Mouse (Mus musculus): ENCODE data around the gene Cars2. TPM values are rescaled to one million over a fixed set of nuclear protein-coding genes. Genes with fewer than 3 reads are reported as not detected.
A peak's percentile ranks its signal among the peaks of the same experiment; 100 is the strongest.

Gene Cars2
- total and polyA plus RNA-seq, 3 experiments, result 45.6 to 67.1 (median 46.4) TPM

DNA sequence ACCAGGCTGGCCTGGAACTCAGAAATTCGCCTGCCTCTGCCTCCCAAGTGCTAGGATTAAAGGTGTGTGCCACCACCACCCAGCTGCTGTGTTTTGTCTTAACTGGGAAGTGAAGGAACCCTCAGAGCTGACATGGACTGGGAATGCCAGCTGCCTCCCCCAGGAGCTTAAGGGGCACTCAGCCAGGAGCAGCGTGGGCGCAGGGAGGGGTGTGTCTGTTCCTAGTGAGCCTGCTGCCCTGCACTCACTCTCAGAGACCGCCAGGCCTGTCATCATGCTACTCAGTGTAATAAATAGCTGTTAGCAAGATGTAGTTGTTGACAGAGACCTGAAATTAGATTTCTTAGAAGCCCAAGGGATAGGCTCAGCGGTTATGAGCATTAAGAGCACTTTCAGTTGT is 39.6 kb downstream of the Cars2 start:
- DNase-seq (ENCODE audit: extremely low read depth), result no peak
- dilution Hi-C loops (cut with MboI; ENCODE audit: extremely low pct_ligation_motif_present, extremely low pct_unique_long_range_greater_than_20kb, low sequenced_read_pairs), result no loop called here
- peaks cover 0 to 8% of the 10 kb centered on the region in 2 experiments; a peak in 1 of 4 replicates for H3K4me1 ChIP-seq (ENCODE audit: control insufficient read depth in 1 of 2, insufficient read depth in 2 of 2)
- H3K4me2 ChIP-seq (ENCODE audit: insufficient read depth, low read depth, poor library complexity, severe bottlenecking), result no peak overlapping the region
- in situ Hi-C loops (cut with MboI; ENCODE audit: low pct_ligation_motif_present, low pct_unique_long_range_greater_than_20kb, low sequenced_read_pairs), result loop anchor here (25.0 kb wide), 1 partner anchor 101 kb away; no protein-coding TSS in a partner anchor
- no peaks in the 10 kb centered on the region for H3K79me2 ChIP-seq (replicated peaks; ENCODE audit: control insufficient read depth, extremely low read depth, insufficient read depth, poor library complexity, severe bottlenecking)
- no peaks in the 10 kb centered on the region for H3K27me3 ChIP-seq (replicated peaks)
- no peak overlapping the region for H3K27ac ChIP-seq (ENCODE audit: insufficient read depth, low read depth)
- no peaks in the 10 kb centered on the region for H3K9me3 ChIP-seq (replicated peaks; ENCODE audit: low read length)
- no peak for TF ChIP-seq CHD2 (IDR thresholded peaks at IDR 0.05; ENCODE audit: low read length)
- no peak for TF ChIP-seq SMC3 (IDR thresholded peaks at IDR 0.05; ENCODE audit: low read depth, low read length)
- TF ChIP-seq NELFE (IDR thresholded peaks at IDR 0.05; ENCODE audit: low read depth, low read length), result no peak
- no peak overlapping the region for H3K9ac ChIP-seq (ENCODE audit: insufficient read depth, low read depth)
- H3K4me3 ChIP-seq (replicated peaks in 1 of 3; ENCODE audit: low read depth in 2 of 3, low read length in 2 of 3, poor library complexity in 1 of 3), result no peak overlapping the region
- H3K36me3 ChIP-seq (replicated peaks in 1 of 2; ENCODE audit: control insufficient read depth in 1 of 2, insufficient read depth in 1 of 2, low read length in 1 of 2), result peaks cover 90 to 97% of the 10 kb centered on the region in 2 experiments

DNA sequence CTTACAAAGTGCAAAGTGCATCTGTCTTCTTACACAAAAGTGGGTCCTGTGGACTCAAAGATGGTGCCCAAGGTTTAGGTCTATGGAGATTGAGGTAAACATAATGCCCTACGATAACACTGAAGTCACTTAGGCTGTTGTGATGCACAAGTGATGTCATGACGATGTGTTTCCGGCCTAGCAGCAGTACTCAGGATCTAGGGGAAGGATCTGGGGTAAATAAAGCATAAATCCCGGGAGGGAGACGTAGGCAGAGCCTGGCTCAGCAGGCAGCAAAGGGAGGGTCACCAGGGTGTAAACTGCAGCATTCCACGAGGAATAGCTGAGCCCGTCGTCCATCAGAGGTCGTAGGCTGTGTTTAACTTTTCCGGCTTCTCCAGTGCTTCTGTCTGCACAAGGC is 41.7 kb downstream of the Cars2 start:
- H3K4me3 ChIP-seq (replicated peaks in 1 of 3; ENCODE audit: low read depth in 2 of 3, low read length in 2 of 3, poor library complexity in 1 of 3), result no peak overlapping the region
- H3K4me1 ChIP-seq (ENCODE audit: control insufficient read depth in 1 of 2, insufficient read depth in 2 of 2), result peaks cover 3 to 9% of the 10 kb centered on the region in 2 experiments; a peak in 2 of 4 replicates
- H3K27ac ChIP-seq (ENCODE audit: insufficient read depth, low read depth), result no peak overlapping the region
- dilution Hi-C loops (cut with MboI; ENCODE audit: extremely low pct_ligation_motif_present, extremely low pct_unique_long_range_greater_than_20kb, low sequenced_read_pairs) (no loop called here), in situ Hi-C loops (cut with MboI; ENCODE audit: low pct_ligation_motif_present, low pct_unique_long_range_greater_than_20kb, low sequenced_read_pairs) (loop anchor here (25.0 kb wide), 1 partner anchor 103 kb away; no protein-coding TSS in a partner anchor)
- no peak overlapping the region for H3K4me2 ChIP-seq (ENCODE audit: insufficient read depth, low read depth, poor library complexity, severe bottlenecking)
- TF ChIP-seq ZNF384 (IDR thresholded peaks at IDR 0.05; ENCODE audit: low read depth, low read length) (no peak), ZC3H11A (IDR thresholded peaks at IDR 0.05; ENCODE audit: low read depth, low read length) (no peak), CHD2 (IDR thresholded peaks at IDR 0.05; ENCODE audit: low read length) (no peak), ZKSCAN1 (IDR thresholded peaks at IDR 0.05; ENCODE audit: borderline replicate concordance, low read depth, low read length) (no peak), MAZ (IDR thresholded peaks at IDR 0.05; ENCODE audit: low read depth, low read length) (no peak), UBTF (IDR thresholded peaks at IDR 0.05; ENCODE audit: low read depth, low read length) (no peak), HCFC1 (IDR thresholded peaks at IDR 0.05; ENCODE audit: low read depth, low read length) (no peak), CTCF (conservative IDR thresholded peaks at IDR 0.05 in 1 of 2, IDR thresholded peaks at IDR 0.05 in 1 of 2; ENCODE audit: low read depth in 2 of 2, low read length in 2 of 2) (no peak), TBP (conservative IDR thresholded peaks at IDR 0.05; ENCODE audit: low read depth, low read length) (no peak)
- H3K79me2 ChIP-seq (replicated peaks; ENCODE audit: control insufficient read depth, extremely low read depth, insufficient read depth, poor library complexity, severe bottlenecking), result no peaks in the 10 kb centered on the region
- no peak for DNase-seq (ENCODE audit: extremely low read depth)
- no peaks in the 10 kb centered on the region for H3K27me3 ChIP-seq (replicated peaks)
- H3K9me3 ChIP-seq (replicated peaks; ENCODE audit: low read length), result no peaks in the 10 kb centered on the region
- H3K36me3 ChIP-seq (replicated peaks in 1 of 2; ENCODE audit: control insufficient read depth in 1 of 2, insufficient read depth in 1 of 2, low read length in 1 of 2), result peaks cover 90 to 98% of the 10 kb centered on the region in 2 experiments
- H3K9ac ChIP-seq (ENCODE audit: insufficient read depth, low read depth), result no peak overlapping the region

DNA sequence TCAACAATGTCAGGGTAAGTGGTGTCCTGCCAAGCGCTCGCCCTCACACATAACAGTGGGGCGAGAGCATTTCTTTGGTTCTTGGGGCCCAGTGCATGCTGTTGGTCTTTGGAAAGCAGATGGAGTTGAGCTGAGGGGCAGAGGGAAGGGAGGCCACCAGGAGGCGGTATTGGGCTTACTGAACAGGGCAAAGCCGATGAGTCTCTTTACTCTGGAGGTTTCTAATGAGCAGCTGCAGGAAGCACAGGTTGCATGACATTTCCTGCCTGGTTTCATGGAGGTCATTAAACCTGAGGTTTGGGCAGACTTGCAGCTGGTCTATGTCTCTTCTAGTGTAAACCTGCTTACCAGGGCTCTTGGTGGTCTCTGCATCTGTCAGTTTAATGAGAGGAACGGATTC is 43.8 kb downstream of the Cars2 start:
- H3K27me3 ChIP-seq (replicated peaks), result no peaks in the 10 kb centered on the region
- TF ChIP-seq POLR2AphosphoS2 (IDR thresholded peaks at IDR 0.05; ENCODE audit: low read depth, low read length) (no peak), TBP (conservative IDR thresholded peaks at IDR 0.05; ENCODE audit: low read depth, low read length) (no peak), CTCF (conservative IDR thresholded peaks at IDR 0.05 in 1 of 2, IDR thresholded peaks at IDR 0.05 in 1 of 2; ENCODE audit: low read depth in 2 of 2, low read length in 2 of 2) (peak; percentile 53 to 76), ZC3H11A (IDR thresholded peaks at IDR 0.05; ENCODE audit: low read depth, low read length) (peak; percentile 33; the same call in 1 of the 2 replicates), BHLHE40 (IDR thresholded peaks at IDR 0.05; ENCODE audit: low read depth, low read length) (no peak), SMC3 (IDR thresholded peaks at IDR 0.05; ENCODE audit: low read depth, low read length) (peak; percentile 79), EP300 (IDR thresholded peaks at IDR 0.05; ENCODE audit: low read length) (peak; percentile 19; the same call in 1 of the 2 replicates), USF1 (IDR thresholded peaks at IDR 0.05; ENCODE audit: low read depth, low read length) (no peak), PAX5 (IDR thresholded peaks at IDR 0.05; ENCODE audit: low read length) (no peak), KAT2A (IDR thresholded peaks at IDR 0.05; ENCODE audit: insufficient replicate concordance, low read length) (no peak), SIN3A (IDR thresholded peaks at IDR 0.05; ENCODE audit: low read length) (no peak), RAD21 (IDR thresholded peaks at IDR 0.05; ENCODE audit: low read depth, low read length) (peak; percentile 59), MYC (IDR thresholded peaks at IDR 0.05; ENCODE audit: low read depth, low read length) (0 out of 2 replicates have a peak, but pooled peaks have one; percentile 24)
- no peak overlapping the region for H3K4me3 ChIP-seq (replicated peaks in 1 of 3; ENCODE audit: low read depth in 2 of 3, low read length in 2 of 3, poor library complexity in 1 of 3)
- dilution Hi-C loops (cut with MboI; ENCODE audit: extremely low pct_ligation_motif_present, extremely low pct_unique_long_range_greater_than_20kb, low sequenced_read_pairs), result no loop called here
- no peaks in the 10 kb centered on the region; the same call in 1 of the 2 replicates for H3K79me2 ChIP-seq (replicated peaks; ENCODE audit: control insufficient read depth, extremely low read depth, insufficient read depth, poor library complexity, severe bottlenecking)
- peak; percentile 69 for DNase-seq (ENCODE audit: extremely low read depth)
- H3K9me3 ChIP-seq (replicated peaks; ENCODE audit: low read length), result no peaks in the 10 kb centered on the region
- peaks cover 3 to 14% of the 10 kb centered on the region in 2 experiments; a peak in 2 of 4 replicates for H3K4me1 ChIP-seq (ENCODE audit: control insufficient read depth in 1 of 2, insufficient read depth in 2 of 2)
- H3K4me2 ChIP-seq (ENCODE audit: insufficient read depth, low read depth, poor library complexity, severe bottlenecking), result no peak overlapping the region
- H3K9ac ChIP-seq (ENCODE audit: insufficient read depth, low read depth), result no peak overlapping the region
- peaks cover 84 to 96% of the 10 kb centered on the region in 2 experiments for H3K36me3 ChIP-seq (replicated peaks in 1 of 2; ENCODE audit: control insufficient read depth in 1 of 2, insufficient read depth in 1 of 2, low read length in 1 of 2)
- in situ Hi-C loops (cut with MboI; ENCODE audit: low pct_ligation_motif_present, low pct_unique_long_range_greater_than_20kb, low sequenced_read_pairs), result loop anchor here (25.0 kb wide), 1 partner anchor 105 kb away; no protein-coding TSS in a partner anchor
- no peak overlapping the region for H3K27ac ChIP-seq (ENCODE audit: insufficient read depth, low read depth)

Measured in CH12.LX (cell line).